Mouse (Mus musculus): ENCODE measurements around the gene Numb. TPM values are rescaled to one million over a fixed set of nuclear protein-coding genes. Genes with fewer than 3 reads are reported as not detected.

The Numb gene
- total and polyA plus RNA-seq, 2 experiments from 2014 or later: 10.7 to 17.7 TPM

DNA sequence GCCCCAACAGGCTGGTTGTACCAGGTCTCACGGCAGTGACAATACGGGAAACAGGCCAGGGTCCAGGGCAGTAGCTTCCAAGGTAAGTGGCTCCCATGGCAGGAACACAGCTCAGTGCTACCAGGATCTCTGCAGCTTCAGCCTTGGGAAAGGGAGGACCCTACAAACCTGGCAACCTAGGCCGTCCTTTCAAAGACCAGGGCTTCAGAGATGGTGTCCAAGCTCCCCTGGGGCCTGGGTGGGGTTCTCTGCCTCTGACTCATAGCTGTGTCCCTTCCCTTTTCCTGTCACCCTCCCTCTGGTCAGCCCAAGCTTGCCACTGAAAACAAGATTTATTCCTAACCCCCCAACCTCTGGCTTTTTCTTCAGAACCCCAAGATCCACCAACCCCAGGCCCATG, 141.6 kb downstream of the Numb start:
- H3K4me3 ChIP-seq (ENCODE audit: low read length): no peak overlapping the region
- no peak overlapping the region for H3K9ac ChIP-seq (replicated peaks; ENCODE audit: low read length)
- no peak overlapping the region for H3K27ac ChIP-seq
- no peaks in the 10 kb centered on the region for H3K27me3 ChIP-seq (ENCODE audit: insufficient read depth, low read length)
- no peaks in the 10 kb centered on the region for H3K36me3 ChIP-seq (ENCODE audit: insufficient read depth, low read length)
- no peak overlapping the region for H3K4me2 ChIP-seq (ENCODE audit: low read depth, low read length)
- no peaks in the 10 kb centered on the region for H3K9me3 ChIP-seq (ENCODE audit: low read length)
- WGBS: 79% methylated on average over 3 of the region's 3 CpGs
- ATAC-seq (no peak), DNase-seq (ENCODE audit: low spot score) (no peak)
- H3K4me1 ChIP-seq (ENCODE audit: insufficient read depth, low read length): no peaks in the 10 kb centered on the region
- no peak for TF ChIP-seq CTCF (IDR thresholded peaks at IDR 0.05; ENCODE audit: low read depth)

DNA sequence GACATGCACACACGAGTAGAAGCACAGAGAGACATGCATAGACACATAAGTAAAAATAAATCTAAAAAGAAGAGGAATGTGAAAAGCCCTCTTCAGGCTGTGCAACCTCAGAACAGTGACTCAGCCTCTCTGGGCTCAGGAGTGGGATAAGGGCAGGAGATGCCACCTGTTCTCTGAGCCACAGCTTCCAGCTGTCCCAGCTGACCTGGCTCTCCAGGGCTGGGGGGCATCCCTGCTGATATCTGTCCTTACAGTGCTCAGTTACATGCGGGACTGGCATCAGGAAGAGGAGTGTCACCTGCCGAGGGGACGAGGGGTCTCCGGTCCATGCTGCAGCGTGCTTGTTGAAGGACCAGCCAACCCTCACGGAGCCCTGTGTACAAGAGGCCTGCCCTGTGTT, 145.0 kb downstream of the Numb start:
- Histone ChIP-seq H3K9ac (replicated peaks; ENCODE audit: low read length) (no peak overlapping the region), H3K4me3 (ENCODE audit: low read length) (no peak overlapping the region), H3K27ac (no peak overlapping the region), H3K4me2 (ENCODE audit: low read depth, low read length) (no peak overlapping the region), H3K4me1 (ENCODE audit: insufficient read depth, low read length) (no peaks in the 10 kb centered on the region), H3K36me3 (ENCODE audit: insufficient read depth, low read length) (no peaks in the 10 kb centered on the region), H3K9me3 (ENCODE audit: low read length) (no peaks in the 10 kb centered on the region), H3K27me3 (ENCODE audit: insufficient read depth, low read length) (no peaks in the 10 kb centered on the region)
- DNase-seq (ENCODE audit: low spot score) (no peak), ATAC-seq (no peak)
- TF ChIP-seq CTCF (IDR thresholded peaks at IDR 0.05; ENCODE audit: low read depth): no peak
- 79% methylated on average over 7 of the region's 7 CpGs for WGBS

DNA sequence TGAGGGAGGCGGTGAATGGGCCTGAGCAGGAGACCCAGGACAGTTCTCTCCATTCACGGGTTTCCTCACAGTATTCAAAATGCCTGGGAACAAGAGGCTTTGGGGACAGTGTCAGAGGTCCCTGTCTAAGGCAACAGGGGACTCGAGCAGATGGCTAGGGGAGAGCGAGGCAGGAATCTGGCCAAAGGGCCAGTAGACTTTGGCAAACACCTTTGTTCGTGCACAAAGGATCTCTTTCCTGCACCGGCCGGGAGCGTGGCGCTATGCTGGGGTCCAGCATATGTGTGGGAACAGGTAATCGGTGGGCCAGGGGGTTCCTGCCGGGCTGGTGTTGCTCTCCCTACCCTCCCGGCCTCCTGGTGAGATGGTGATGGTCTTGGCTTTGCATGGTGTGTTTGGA, 146.1 kb downstream of the Numb start:
- no peak overlapping the region for H3K27ac ChIP-seq
- no peak for DNase-seq (ENCODE audit: low spot score)
- H3K4me3 ChIP-seq (ENCODE audit: low read length): no peak overlapping the region
- no peak for ATAC-seq
- no peaks in the 10 kb centered on the region for H3K4me1 ChIP-seq (ENCODE audit: insufficient read depth, low read length)
- no peak overlapping the region for H3K9ac ChIP-seq (replicated peaks; ENCODE audit: low read length)
- no peaks in the 10 kb centered on the region for H3K36me3 ChIP-seq (ENCODE audit: insufficient read depth, low read length)
- H3K27me3 ChIP-seq (ENCODE audit: insufficient read depth, low read length): no peaks in the 10 kb centered on the region
- WGBS: 52% methylated on average over 12 of the region's 12 CpGs
- TF ChIP-seq CTCF (IDR thresholded peaks at IDR 0.05; ENCODE audit: low read depth): no peak
- no peaks in the 10 kb centered on the region for H3K9me3 ChIP-seq (ENCODE audit: low read length)
- H3K4me2 ChIP-seq (ENCODE audit: low read depth, low read length): no peak overlapping the region

DNA sequence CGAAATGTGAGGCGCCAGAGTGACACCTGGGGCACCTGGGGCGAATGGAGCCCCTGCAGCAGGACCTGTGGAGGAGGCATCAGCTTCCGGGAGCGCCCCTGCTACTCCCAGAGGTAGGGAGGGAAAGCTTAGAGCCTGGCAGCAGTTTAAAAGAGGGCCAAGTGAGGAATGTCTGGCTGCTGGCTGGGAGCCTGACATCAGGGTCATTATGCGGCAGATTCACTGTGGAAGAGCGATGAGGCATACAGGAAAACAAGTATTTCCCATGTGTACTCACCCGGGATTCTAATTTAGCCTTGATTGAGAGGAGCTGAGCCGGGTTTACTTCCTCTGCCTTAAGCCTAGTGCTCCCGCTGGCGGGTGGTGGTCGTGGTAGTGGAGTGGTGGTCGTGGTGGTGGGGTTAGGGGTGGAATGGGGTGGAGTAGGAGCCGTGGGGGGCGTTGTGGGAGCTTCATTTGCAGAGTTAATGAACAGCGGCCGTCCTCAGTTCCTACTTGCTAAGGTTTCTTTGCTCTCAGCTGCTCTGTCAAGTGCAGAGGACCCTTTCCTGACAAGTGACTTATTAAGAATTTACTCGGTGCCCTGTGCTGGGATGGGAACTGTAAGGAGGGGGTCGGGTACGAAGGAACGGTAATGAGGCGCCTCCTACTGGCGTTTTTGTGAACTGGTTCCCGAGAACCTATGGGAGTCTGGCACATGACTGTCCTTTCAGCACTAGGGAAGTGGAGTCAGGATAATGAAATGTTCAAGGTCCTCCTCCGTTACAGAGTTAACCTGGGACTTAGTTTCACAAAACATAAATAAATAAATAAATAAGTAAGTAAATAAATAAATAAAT, 151.1 kb downstream of the Numb start:
- 4% methylated on average over 25 of the region's 25 CpGs for WGBS
- H3K27ac ChIP-seq: peak overlapping the region; percentile 4; the same call in 1 of the 2 replicates
- no peaks in the 10 kb centered on the region for H3K27me3 ChIP-seq (ENCODE audit: insufficient read depth, low read length)
- H3K9ac ChIP-seq (replicated peaks; ENCODE audit: low read length): no peak overlapping the region
- H3K36me3 ChIP-seq (ENCODE audit: insufficient read depth, low read length): no peaks in the 10 kb centered on the region
- H3K4me3 ChIP-seq (ENCODE audit: low read length): no peak overlapping the region
- H3K9me3 ChIP-seq (ENCODE audit: low read length): no peaks in the 10 kb centered on the region
- H3K4me1 ChIP-seq (ENCODE audit: insufficient read depth, low read length): no peaks in the 10 kb centered on the region; the same call in 1 of the 2 replicates
- H3K4me2 ChIP-seq (ENCODE audit: low read depth, low read length): peak overlapping the region; percentile 48
- peak; percentile 79 for TF ChIP-seq CTCF (IDR thresholded peaks at IDR 0.05; ENCODE audit: low read depth)
- DNase-seq (ENCODE audit: low spot score) (peak; percentile 85), ATAC-seq (peak; percentile 65)

DNA sequence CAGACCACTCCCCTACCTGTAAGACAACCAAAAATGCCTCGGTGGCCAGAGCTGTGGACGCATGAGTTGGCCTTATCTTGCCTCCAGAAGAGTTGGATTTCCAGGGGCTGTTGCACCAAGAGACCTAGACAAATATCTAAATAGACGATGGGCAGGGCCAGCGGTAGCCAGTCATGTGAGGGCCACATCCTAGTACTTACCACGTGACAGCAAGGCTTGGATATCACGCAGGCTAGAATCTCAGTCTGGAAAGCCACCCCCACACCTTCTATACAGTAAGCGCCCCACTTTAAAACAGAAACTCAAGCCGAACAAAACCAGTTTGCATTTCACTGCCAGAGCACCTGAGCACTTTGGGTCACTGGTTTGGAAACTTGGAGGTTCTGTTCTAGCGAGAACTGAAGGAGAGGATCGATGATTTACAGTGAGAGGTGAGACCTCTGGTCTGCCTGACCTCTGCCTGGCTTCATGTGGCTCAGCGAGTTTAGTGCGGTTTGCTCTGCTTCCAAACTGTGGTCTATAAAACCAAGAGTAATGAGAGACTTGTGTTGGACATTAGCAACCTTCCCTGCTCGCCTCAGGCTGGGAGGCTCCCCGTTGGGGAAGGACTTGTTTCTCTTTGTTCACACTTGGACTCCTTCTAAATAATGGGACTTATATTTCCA, 153.4 kb downstream of the Numb start:
- peaks cover 7% of the 10 kb centered on the region; the same call in 1 of the 2 replicates for H3K4me1 ChIP-seq (ENCODE audit: insufficient read depth, low read length)
- WGBS: 83% methylated on average over 14 of the region's 14 CpGs
- H3K36me3 ChIP-seq (ENCODE audit: insufficient read depth, low read length): no peaks in the 10 kb centered on the region
- no peak overlapping the region for H3K9ac ChIP-seq (replicated peaks; ENCODE audit: low read length)
- no peak for DNase-seq (ENCODE audit: low spot score)
- no peak overlapping the region for H3K4me2 ChIP-seq (ENCODE audit: low read depth, low read length)
- no peaks in the 10 kb centered on the region for H3K9me3 ChIP-seq (ENCODE audit: low read length)
- TF ChIP-seq CTCF (IDR thresholded peaks at IDR 0.05; ENCODE audit: low read depth): no peak
- H3K4me3 ChIP-seq (ENCODE audit: low read length): no peak overlapping the region
- no peaks in the 10 kb centered on the region for H3K27me3 ChIP-seq (ENCODE audit: insufficient read depth, low read length)
- ATAC-seq: no peak
- no peak overlapping the region for H3K27ac ChIP-seq

DNA sequence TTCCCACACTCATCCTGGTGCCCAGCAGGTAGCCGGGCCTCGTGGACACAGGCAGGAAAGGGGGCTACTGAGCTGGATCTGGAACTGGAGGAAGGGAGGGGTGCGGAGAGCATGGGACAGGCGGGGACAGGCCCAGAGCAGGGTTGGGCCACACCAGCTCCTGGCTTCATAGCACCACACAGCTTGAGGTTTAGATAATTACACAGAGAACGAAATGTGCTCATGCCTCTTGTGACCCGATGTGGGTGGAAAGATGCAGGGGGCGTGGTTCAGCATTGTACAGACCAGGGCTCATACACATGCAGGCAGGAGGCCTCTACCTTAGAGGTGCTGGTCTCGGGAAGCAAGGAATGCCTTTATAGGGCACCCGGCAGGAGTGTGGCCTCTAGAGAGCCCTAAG, 153.9 kb downstream of the Numb start:
- Histone ChIP-seq H3K36me3 (ENCODE audit: insufficient read depth, low read length) (no peaks in the 10 kb centered on the region), H3K27ac (no peak overlapping the region), H3K4me2 (ENCODE audit: low read depth, low read length) (no peak overlapping the region), H3K27me3 (ENCODE audit: insufficient read depth, low read length) (no peaks in the 10 kb centered on the region), H3K4me3 (ENCODE audit: low read length) (no peak overlapping the region), H3K4me1 (ENCODE audit: insufficient read depth, low read length) (peaks cover 9% of the 10 kb centered on the region; the same call in 1 of the 2 replicates), H3K9me3 (ENCODE audit: low read length) (no peaks in the 10 kb centered on the region), H3K9ac (replicated peaks; ENCODE audit: low read length) (no peak overlapping the region)
- DNase-seq (ENCODE audit: low spot score) (no peak), ATAC-seq (no peak)
- 64% methylated on average over 9 of the region's 9 CpGs for WGBS
- no peak for TF ChIP-seq CTCF (IDR thresholded peaks at IDR 0.05; ENCODE audit: low read depth)

Measured in hindbrain, postnatal 0 days (tissue).